Mouse (Mus musculus) hindbrain, embryonic 14.5 days (tissue): ENCODE measurements around the gene Mfsd6l. TPM values are rescaled to one million over a fixed set of nuclear protein-coding genes. Genes with fewer than 3 reads are reported as not detected.

Experiments used
- ATAC-seq: fragments of 200-750 bp; cut with Nextera tagmentation; 2 replicates; pipeline ENCODE4 v1.8.0; 2017; ENCODE audit warnings: moderate number of reproducible peaks, mild to moderate bottlenecking, moderate TSS enrichment, moderate library complexity; ENCODE audit not compliant: low FRiP score
- DNase-seq: peaks from one replicate; pipeline ENCODE4 v3.0.0-alpha.2; 2015; ENCODE audit warnings: low spot score
- H3K27ac ChIP-seq: fragments of 300-500 bp; sonication (generic); 2 replicates; pipeline ENCODE4 v1.5.1; 2014; ENCODE audit warnings: mild to moderate bottlenecking, moderate library complexity
- H3K27me3 ChIP-seq: fragments of 300-500 bp; sonication (generic); 2 replicates; pipeline ENCODE4 v1.6.1; 2014; ENCODE audit warnings: mild to moderate bottlenecking, low read length, mixed read lengths; ENCODE audit not compliant: control insufficient read depth, insufficient read depth
- H3K36me3 ChIP-seq: fragments of 300-500 bp; sonication (generic); replicated peaks from 2 replicates; pipeline ENCODE4 v1.6.1; 2014; ENCODE audit not compliant: control insufficient read depth, insufficient read depth
- H3K4me1 ChIP-seq: fragments of 300-500 bp; sonication (generic); replicated peaks from 2 replicates; pipeline ENCODE4 v1.6.1; 2014; ENCODE audit warnings: antibody characterized with exemption, low read length, mixed read lengths; ENCODE audit not compliant: control insufficient read depth, insufficient read depth
- H3K4me2 ChIP-seq: fragments of 300-500 bp; sonication (generic); replicated peaks from 2 replicates; pipeline ENCODE4 v1.6.1; 2014; ENCODE audit warnings: mild to moderate bottlenecking, moderate library complexity
- H3K4me3 ChIP-seq: fragments of 300-500 bp; sonication (generic); replicated peaks from 2 replicates; pipeline ENCODE4 v1.5.1; 2014; ENCODE audit warnings: mild to moderate bottlenecking, low read length
- H3K9ac ChIP-seq: fragments of 300-500 bp; sonication (generic); 2 replicates; pipeline ENCODE4 v1.6.1; 2014
- H3K9me3 ChIP-seq: fragments of 300-500 bp; sonication (generic); 2 replicates; pipeline ENCODE4 v1.6.1; 2016; ENCODE audit warnings: low read length; ENCODE audit not compliant: control insufficient read depth
- WGBS: fragments of 180-500 bp; shearing (Covaris S2); extraction: QIAGEN DNeasy Blood & Tissue Kit; methylation state at CpG from one replicate; pipeline ENCODE4 v1.1.7; 2014; 5-methylcytosine and 5-hydroxymethylcytosine counted together
- polyA plus RNA-seq: library from polyadenylated mRNA; unstranded; fragments of >200 nt; fragmentation: Nextera tagmentation; extraction: Ambion mirVana; gene quantifications from 2 replicates; pipeline ENCODE4 v1.2.1, GENCODE M21; 2014

Mfsd6l gene
- polyA plus RNA-seq, 1 experiment from 2014 or later, result not detected

DNA sequence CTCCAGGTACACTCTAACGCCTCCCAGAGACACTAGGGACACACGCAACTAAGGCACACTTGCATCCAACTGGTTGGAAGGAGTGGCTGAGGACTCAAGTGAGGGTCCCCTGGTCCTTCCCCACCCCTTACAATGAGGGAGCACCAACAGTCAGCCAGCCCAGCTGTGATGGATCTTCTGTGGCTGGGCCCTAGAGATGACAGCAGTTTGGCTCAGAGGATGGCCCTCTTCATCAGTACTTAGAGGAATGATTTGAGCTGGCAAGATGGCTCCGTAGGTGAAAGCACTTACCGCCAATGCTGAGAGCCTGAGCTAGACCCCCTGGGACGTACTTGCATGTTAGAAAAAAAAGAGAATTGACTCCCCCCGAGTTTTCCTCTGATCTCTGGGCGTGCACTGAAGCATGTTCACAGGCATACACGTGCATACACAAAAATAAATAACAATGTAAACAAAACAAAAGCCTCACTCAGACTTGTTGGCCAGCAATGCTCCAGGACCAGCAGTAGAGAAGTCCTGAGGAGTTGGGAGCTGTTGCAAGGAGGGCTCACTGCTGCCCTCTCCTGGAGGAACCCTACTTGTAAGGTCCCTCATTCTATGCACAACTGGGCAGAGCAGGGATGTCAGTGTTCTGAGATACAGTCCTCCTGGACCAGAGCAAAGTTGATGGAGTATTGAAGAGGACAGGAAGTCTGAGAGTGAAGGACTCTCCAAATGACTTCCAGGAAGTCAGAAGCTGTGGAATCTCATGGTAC lies 33.2 kb downstream of the Mfsd6l start:
- H3K27ac ChIP-seq, result no peak overlapping the region
- H3K36me3 ChIP-seq, result no peaks in the 10 kb centered on the region
- no peaks in the 10 kb centered on the region for H3K27me3 ChIP-seq
- H3K9me3 ChIP-seq, result no peaks in the 10 kb centered on the region
- ATAC-seq (no peak), DNase-seq (peak; percentile 73)
- H3K4me1 ChIP-seq, result peaks cover 4% of the 10 kb centered on the region; the same call in 1 of the 2 replicates
- H3K9ac ChIP-seq, result no peak overlapping the region
- H3K4me2 ChIP-seq, result no peak overlapping the region
- 70% methylated on average over 8 of the region's 8 CpGs for WGBS
- H3K4me3 ChIP-seq, result no peak overlapping the region

GRCm38 (mm10) chr11:68591708-68592107 lies 35.7 kb downstream of the Mfsd6l start:
- no peak overlapping the region for H3K4me2 ChIP-seq
- DNase-seq (no peak), ATAC-seq (no peak)
- no peak overlapping the region for H3K27ac ChIP-seq
- WGBS, result 17% methylated on average over 5 of the region's 5 CpGs
- no peaks in the 10 kb centered on the region for H3K27me3 ChIP-seq
- no peaks in the 10 kb centered on the region for H3K36me3 ChIP-seq
- no peaks in the 10 kb centered on the region for H3K9me3 ChIP-seq
- H3K4me3 ChIP-seq, result no peak overlapping the region
- no peaks in the 10 kb centered on the region for H3K4me1 ChIP-seq
- H3K9ac ChIP-seq, result no peak overlapping the region

- ATAC-seq (no peak), DNase-seq (no peak)
- no peaks in the 10 kb centered on the region for H3K9me3 ChIP-seq
- H3K27ac ChIP-seq, result no peak overlapping the region
- WGBS, result 52% methylated on average over 3 of the region's 3 CpGs
- no peaks in the 10 kb centered on the region for H3K27me3 ChIP-seq
- no peak overlapping the region for H3K9ac ChIP-seq
- H3K36me3 ChIP-seq, result no peaks in the 10 kb centered on the region
- H3K4me3 ChIP-seq, result no peak overlapping the region
- H3K4me2 ChIP-seq, result no peak overlapping the region
- H3K4me1 ChIP-seq, result no peaks in the 10 kb centered on the region
Observed at GRCm38 (mm10) chr11:68593247-68593646, 37.3 kb downstream of the Mfsd6l start.

DNA sequence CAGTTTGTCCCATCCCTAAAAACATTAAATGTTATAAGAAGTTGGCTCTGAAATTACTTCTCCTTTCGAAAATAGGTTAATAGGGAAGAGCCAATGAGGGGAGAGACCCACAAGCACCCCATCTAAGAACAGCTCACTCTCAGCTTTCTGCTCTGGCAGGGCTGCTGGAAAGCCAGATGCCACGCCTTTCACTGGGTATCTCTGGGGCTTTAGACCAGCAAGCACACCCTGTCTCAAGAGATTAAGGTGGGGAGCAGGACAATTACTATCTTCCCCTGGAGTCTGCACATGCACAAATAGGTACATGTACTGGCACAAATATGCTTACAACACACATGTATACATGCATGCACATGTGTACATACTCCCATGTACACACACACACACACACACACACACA lies 41.9 kb downstream of the Mfsd6l start:
- Histone ChIP-seq H3K27me3 (no peaks in the 10 kb centered on the region), H3K4me1 (0 out of 2 replicates have a peak, but pooled peaks cover 4% of the 10 kb centered on the region), H3K9ac (no peak overlapping the region), H3K27ac (no peak overlapping the region), H3K4me2 (no peak overlapping the region), H3K9me3 (no peaks in the 10 kb centered on the region), H3K36me3 (no peaks in the 10 kb centered on the region), H3K4me3 (no peak overlapping the region)
- no peak for DNase-seq
- 90% methylated on average over 2 of the region's 2 CpGs for WGBS
- ATAC-seq, result no peak

DNA sequence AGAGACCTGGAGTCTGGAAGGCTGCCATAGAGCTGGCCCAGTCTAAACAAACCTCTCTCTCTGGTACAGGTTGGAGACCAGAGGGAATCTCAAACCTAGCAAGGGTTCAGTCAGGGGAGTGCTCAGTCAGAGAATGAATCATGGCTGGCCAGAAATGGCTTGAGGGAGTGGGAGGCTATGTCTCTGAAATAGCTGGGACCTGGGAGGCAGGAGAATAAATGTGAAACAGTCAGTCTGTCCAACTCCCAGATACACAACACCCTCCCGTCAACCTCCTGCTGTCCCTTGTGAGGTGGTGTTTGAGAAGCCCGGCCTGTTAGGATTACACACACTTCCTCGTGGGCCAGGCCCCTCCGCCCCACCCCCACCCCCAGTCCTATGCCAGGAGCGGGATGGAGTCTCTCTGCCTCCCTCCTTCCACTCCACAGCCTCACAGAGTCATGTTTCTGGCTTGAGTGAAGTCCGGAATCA lies 44.6 kb downstream of the Mfsd6l start:
- no peak overlapping the region for H3K4me3 ChIP-seq
- no peak overlapping the region for H3K4me2 ChIP-seq
- H3K9ac ChIP-seq, result no peak overlapping the region
- ATAC-seq (no peak), DNase-seq (no peak)
- 54% methylated on average over 6 of the region's 6 CpGs for WGBS
- H3K36me3 ChIP-seq, result no peaks in the 10 kb centered on the region
- 0 out of 2 replicates have a peak overlapping the region, but pooled peaks have one; percentile 32 for H3K27ac ChIP-seq
- H3K4me1 ChIP-seq, result 0 out of 2 replicates have a peak, but pooled peaks cover 4% of the 10 kb centered on the region
- H3K27me3 ChIP-seq, result no peaks in the 10 kb centered on the region
- no peaks in the 10 kb centered on the region for H3K9me3 ChIP-seq

- no peak overlapping the region for H3K4me2 ChIP-seq
- H3K9ac ChIP-seq, result no peak overlapping the region
- ATAC-seq (no peak), DNase-seq (no peak)
- 0 out of 2 replicates have a peak, but pooled peaks cover 4% of the 10 kb centered on the region for H3K4me1 ChIP-seq
- H3K9me3 ChIP-seq, result no peaks in the 10 kb centered on the region
- no peaks in the 10 kb centered on the region for H3K27me3 ChIP-seq
- 16% methylated on average over 9 of the region's 9 CpGs for WGBS
- no peaks in the 10 kb centered on the region for H3K36me3 ChIP-seq
- no peak overlapping the region for H3K4me3 ChIP-seq
- no peak overlapping the region for H3K27ac ChIP-seq
Observed at GRCm38 (mm10) chr11:68601486-68601991, 45.6 kb downstream of the Mfsd6l start.

- H3K9ac ChIP-seq, result no peak overlapping the region
- no peaks in the 10 kb centered on the region for H3K27me3 ChIP-seq
- ATAC-seq (no peak), DNase-seq (no peak)
- H3K36me3 ChIP-seq, result no peaks in the 10 kb centered on the region
- no peak overlapping the region for H3K4me3 ChIP-seq
- H3K4me2 ChIP-seq, result no peak overlapping the region
- H3K4me1 ChIP-seq, result 0 out of 2 replicates have a peak, but pooled peaks cover 4% of the 10 kb centered on the region
- 0 out of 2 replicates have a peak overlapping the region, but pooled peaks have one; percentile 14 for H3K27ac ChIP-seq
- WGBS, result 20% methylated on average over 8 of the region's 8 CpGs
- no peaks in the 10 kb centered on the region for H3K9me3 ChIP-seq
Observed at GRCm38 (mm10) chr11:68602200-68602931, 46.4 kb downstream of the Mfsd6l start.

GRCm38 (mm10) chr11:68607046-68607445 lies 51.1 kb downstream of the Mfsd6l start:
- Histone ChIP-seq H3K9me3 (no peaks in the 10 kb centered on the region), H3K27ac (no peak overlapping the region), H3K4me1 (no peaks in the 10 kb centered on the region), H3K27me3 (no peaks in the 10 kb centered on the region), H3K36me3 (no peaks in the 10 kb centered on the region), H3K9ac (no peak overlapping the region), H3K4me3 (no peak overlapping the region), H3K4me2 (no peak overlapping the region)
- ATAC-seq (no peak), DNase-seq (no peak)
- 82% methylated on average over 2 of the region's 2 CpGs for WGBS
